Mouse (Mus musculus): ENCODE data around the gene Pif1. TPM values are rescaled to one million over a fixed set of nuclear protein-coding genes. Genes with fewer than 3 reads are reported as not detected.

Pif1 gene
- polyA plus RNA-seq, 1 experiment from 2014 or later: 15.8 TPM

DNA sequence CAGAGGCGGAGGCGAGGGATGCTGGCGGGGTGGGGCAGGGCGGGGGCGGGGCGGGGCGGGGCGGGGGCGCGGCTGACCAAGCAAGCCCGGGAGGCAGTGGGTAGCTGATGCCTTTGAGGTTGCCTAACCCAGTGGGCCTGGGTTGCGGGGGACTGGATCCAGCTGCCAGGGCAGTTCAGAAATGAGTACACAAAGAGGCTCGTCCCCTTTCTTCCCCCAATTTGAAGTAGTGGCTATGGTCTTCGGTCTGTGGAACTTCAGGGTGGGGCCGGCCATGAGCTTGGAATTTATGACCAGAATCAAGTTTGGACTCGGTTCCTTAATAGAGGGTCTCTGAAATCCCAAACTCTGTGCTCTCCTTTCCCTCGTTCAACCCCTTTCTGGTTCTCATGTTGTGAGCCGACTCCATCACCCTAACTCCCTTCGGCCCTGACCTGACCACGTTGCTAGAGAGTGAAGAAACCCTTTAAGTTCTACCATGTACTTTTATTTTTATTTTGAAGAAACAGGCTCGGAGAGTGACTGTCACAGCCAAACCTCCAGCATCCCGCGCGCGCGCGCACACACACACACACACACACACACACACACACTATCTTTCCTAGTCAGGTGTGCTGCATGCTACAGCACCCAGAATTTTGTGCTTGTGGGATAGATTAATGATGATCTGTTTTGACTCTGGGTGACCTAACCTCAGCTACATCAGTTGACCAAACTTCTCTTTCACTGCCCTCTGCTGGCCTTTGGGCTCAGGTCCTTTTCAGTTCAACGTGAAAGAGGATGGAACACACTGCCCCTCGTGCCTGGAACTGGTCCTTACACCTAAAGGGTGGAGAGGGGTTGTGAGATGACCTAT, 6.3 kb upstream of the Pif1 start:
- Histone ChIP-seq H3K4me1 (peaks cover 16% of the 10 kb centered on the region), H3K36me3 (no peaks in the 10 kb centered on the region), H3K9ac (peak overlapping the region; percentile 42; the same call in 1 of the 2 replicates), H3K4me2 (replicated peaks) (peak overlapping the region; percentile 68), H3K9me3 (no peaks in the 10 kb centered on the region), H3K27me3 (replicated peaks) (no peaks in the 10 kb centered on the region), H3K27ac (peak overlapping the region; percentile 50; the same call in 1 of the 2 replicates), H3K4me3 (peak overlapping the region; percentile 61)
- peak; percentile 80 for ATAC-seq (ENCODE audit: low FRiP score, low read depth)
- 11% methylated on average over 18 of the region's 29 CpGs for WGBS

DNA sequence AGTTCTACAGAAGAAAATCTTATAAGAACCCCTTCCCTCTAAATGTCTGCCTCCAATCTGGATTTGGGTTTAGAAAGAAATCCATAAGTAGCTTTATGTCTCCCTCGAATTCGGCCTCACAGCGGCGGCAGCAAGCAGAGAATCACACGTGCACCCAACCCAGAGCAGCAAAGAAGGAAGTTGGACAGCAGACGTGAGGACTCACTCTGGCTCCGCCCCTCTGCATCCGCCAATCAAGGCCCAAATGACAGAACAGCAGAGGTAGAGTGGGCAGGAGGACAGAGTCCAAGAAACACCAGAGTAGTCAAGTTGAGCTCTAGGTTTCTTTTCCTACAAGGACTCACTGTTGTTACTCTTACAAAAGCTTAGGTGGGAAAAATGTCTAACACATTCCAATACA, 3.9 kb upstream of the Pif1 start:
- Histone ChIP-seq H3K9me3 (no peaks in the 10 kb centered on the region), H3K4me1 (peaks cover 20% of the 10 kb centered on the region), H3K36me3 (no peaks in the 10 kb centered on the region), H3K9ac (no peak overlapping the region), H3K27me3 (replicated peaks) (no peaks in the 10 kb centered on the region), H3K4me3 (no peak overlapping the region), H3K27ac (no peak overlapping the region), H3K4me2 (replicated peaks) (no peak overlapping the region)
- no peak for ATAC-seq (ENCODE audit: low FRiP score, low read depth)
- WGBS: 40% methylated on average over 8 of the region's 8 CpGs

DNA sequence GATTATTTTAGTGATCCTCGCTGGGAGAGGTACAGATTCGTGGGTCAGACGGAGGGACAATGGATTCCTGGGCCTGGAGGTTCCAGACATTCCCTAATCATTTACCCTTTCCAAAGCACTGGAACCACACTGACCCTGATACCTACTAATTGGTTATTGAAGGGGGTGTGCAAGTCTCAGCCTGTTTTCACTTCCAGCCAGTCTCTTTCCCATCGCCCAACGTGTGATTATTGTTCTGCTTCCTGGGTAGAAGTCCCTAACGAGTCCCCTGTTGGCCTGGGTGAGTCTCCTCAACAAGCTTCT, 261 bp downstream of the Pif1 start:
- H3K9me3 ChIP-seq: no peaks in the 10 kb centered on the region
- H3K36me3 ChIP-seq: peaks cover 13% of the 10 kb centered on the region
- peak overlapping the region; percentile 72 for H3K9ac ChIP-seq
- no peak overlapping the region for H3K27ac ChIP-seq
- no peak for ATAC-seq (ENCODE audit: low FRiP score, low read depth)
- peak overlapping the region; percentile 100 for H3K4me2 ChIP-seq (replicated peaks)
- 2% methylated on average over 6 of the region's 6 CpGs for WGBS
- H3K4me3 ChIP-seq: peak overlapping the region; percentile 60
- H3K4me1 ChIP-seq: peaks cover 28% of the 10 kb centered on the region
- H3K27me3 ChIP-seq (replicated peaks): no peaks in the 10 kb centered on the region

DNA sequence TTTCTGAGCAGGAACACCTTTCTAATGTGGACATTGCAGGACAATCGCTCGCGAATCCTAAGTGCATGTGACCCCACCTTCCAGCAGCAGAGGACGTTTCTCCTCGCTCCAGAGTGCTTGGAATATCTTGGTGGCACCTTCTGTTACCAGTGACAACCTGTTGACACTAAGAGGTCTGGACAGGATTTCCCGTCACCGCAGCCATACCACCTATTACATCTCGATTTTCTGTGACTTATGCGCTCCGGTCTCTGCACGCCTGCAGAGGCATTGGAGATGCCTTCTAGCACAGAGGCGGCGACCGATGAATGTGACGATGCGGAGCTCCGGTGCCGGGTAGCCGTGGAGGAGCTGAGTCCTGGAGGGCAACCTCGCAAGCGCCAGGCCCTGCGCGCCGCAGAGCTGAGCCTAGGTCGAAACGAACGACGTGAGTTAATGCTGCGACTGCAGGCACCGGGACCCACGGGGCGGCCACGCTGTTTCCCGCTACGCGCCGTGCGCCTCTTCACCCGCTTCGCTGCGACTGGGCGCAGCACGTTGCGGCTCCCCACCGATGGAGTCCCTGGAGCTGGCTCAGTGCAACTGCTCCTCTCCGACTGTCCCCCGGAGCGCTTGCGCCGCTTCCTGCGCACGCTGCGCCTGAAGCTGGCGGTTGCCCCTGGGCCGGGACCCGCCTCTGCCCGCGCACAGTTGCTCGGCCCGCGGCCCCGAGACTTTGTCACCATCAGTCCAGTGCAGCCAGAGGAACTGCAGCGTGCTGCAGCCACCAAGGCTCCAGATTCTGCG, 806 bp downstream of the Pif1 start:
- H3K4me3 ChIP-seq: peak overlapping the region; percentile 60
- peaks cover 18% of the 10 kb centered on the region for H3K36me3 ChIP-seq
- under 1% methylated on average over 64 of the region's 64 CpGs for WGBS
- peak overlapping the region; percentile 100 for H3K4me2 ChIP-seq (replicated peaks)
- peaks cover 28% of the 10 kb centered on the region for H3K4me1 ChIP-seq
- peak overlapping the region; percentile 72 for H3K9ac ChIP-seq
- H3K27me3 ChIP-seq (replicated peaks): no peaks in the 10 kb centered on the region
- ATAC-seq (ENCODE audit: low FRiP score, low read depth): peak; percentile 31
- no peaks in the 10 kb centered on the region for H3K9me3 ChIP-seq
- H3K27ac ChIP-seq: no peak overlapping the region

DNA sequence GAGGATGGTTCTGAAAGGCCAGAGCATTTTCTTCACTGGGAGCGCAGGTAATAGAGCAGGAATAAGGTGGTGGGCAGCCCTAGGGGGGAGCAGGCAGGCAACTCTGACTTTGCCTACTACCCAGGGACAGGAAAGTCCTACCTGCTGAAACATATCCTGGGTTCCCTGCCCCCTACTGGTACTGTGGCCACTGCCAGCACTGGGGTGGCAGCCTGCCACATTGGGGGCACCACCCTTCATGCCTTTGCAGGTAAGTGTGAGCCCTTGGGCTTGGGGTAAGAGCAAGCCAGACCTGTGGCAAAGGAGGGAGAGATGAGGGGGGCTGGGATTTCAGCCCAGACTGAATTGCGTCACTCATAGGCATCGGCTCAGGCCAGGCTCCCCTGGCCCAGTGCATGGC, 2.1 kb downstream of the Pif1 start:
- WGBS: 97% methylated on average over 3 of the region's 3 CpGs
- H3K9ac ChIP-seq: peak overlapping the region; percentile 72

DNA sequence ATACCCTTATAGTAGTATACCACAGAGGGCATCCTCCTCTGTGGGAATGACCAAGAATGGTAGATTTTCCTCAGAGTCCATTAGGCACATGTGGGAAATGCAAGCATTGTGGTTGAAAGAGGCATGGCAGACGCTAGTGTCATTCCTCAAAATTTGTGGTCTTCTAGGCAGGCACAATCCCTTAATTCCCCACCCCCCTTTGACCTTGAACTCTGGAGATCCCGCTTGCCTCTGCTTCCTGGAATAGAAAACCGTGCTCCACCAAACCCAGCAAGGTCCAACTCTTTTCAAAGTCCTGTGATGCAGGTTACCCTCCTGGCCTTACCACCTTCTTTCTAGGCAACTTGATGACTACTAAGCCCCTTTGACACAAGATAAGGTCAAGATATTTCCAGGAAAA, 5.8 kb downstream of the Pif1 start:
- WGBS: 98% methylated on average over 3 of the region's 3 CpGs
- no peaks in the 10 kb centered on the region for H3K27me3 ChIP-seq (replicated peaks)
- no peak overlapping the region for H3K9ac ChIP-seq
- H3K27ac ChIP-seq: no peak overlapping the region
- ATAC-seq (ENCODE audit: low FRiP score, low read depth): no peak
- no peaks in the 10 kb centered on the region for H3K9me3 ChIP-seq
- peaks cover 22% of the 10 kb centered on the region for H3K4me1 ChIP-seq
- H3K36me3 ChIP-seq: peaks cover 43% of the 10 kb centered on the region
- H3K4me2 ChIP-seq (replicated peaks): no peak overlapping the region
- H3K4me3 ChIP-seq: no peak overlapping the region

More for the DNA sequence above, 2.1 kb downstream of the Pif1 start:
- Histone ChIP-seq H3K36me3 (peaks cover 30% of the 10 kb centered on the region), H3K27ac (no peak overlapping the region), H3K4me2 (replicated peaks) (peak overlapping the region; percentile 100), H3K27me3 (replicated peaks) (no peaks in the 10 kb centered on the region), H3K4me3 (peak overlapping the region; percentile 60), H3K4me1 (peaks cover 28% of the 10 kb centered on the region), H3K9me3 (no peaks in the 10 kb centered on the region)
- no peak for ATAC-seq (ENCODE audit: low FRiP score, low read depth)

DNA sequence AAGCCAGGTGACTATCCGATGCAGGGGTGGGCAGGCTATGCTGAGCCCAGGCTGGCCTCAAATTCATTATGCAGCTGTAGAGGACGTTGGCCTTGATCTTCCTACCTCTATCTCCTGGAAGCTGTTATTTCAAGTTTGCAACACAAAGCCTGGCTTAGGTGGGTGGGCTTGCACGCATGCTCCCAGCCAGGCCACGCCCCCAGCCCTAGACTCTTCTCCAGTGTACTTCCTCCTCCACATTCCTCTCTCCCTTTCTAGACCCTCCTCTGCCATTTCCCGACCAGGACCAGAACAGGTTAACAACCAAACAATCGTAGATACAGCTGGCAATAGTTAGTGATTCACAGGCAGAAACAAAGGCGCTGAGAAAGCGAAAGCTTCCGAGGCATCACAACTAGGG, 6.6 kb downstream of the Pif1 start:
- no peaks in the 10 kb centered on the region for H3K27me3 ChIP-seq (replicated peaks)
- peaks cover 14% of the 10 kb centered on the region for H3K4me1 ChIP-seq
- H3K36me3 ChIP-seq: peaks cover 43% of the 10 kb centered on the region
- WGBS: 83% methylated on average over 9 of the region's 9 CpGs
- H3K4me2 ChIP-seq (replicated peaks): no peak overlapping the region
- no peak overlapping the region for H3K9ac ChIP-seq
- H3K4me3 ChIP-seq: no peak overlapping the region
- no peak for ATAC-seq (ENCODE audit: low FRiP score, low read depth)
- H3K27ac ChIP-seq: no peak overlapping the region
- H3K9me3 ChIP-seq: no peaks in the 10 kb centered on the region

DNA sequence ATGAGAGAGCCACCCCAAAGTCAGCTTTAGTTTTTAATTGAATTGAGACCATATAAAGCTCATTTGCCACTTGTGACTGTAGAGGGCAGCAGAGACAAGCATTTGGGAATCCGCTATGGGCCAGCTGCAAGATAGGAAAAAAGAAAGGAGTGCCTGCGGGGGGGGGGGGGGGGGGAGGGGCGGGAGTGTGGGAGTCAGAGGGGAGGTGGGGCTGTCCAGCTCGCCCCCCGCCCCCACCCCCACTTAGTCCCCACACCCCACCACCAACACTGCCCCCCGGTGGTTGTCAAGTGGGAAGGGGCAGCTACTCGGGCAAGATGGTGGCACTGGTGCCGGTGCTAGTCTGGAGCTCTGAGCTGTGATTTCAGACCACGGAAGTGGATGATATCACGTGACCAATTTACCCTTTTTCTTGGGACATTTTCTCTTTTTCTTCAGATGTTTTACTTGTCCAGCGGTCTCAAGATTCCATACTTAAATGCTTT, 11.8 kb downstream of the Pif1 start:
- H3K27ac ChIP-seq: no peak overlapping the region
- 58% methylated on average over 7 of the region's 11 CpGs for WGBS
- no peak for ATAC-seq (ENCODE audit: low FRiP score, low read depth)
- H3K4me2 ChIP-seq (replicated peaks): no peak overlapping the region
- no peaks in the 10 kb centered on the region for H3K27me3 ChIP-seq (replicated peaks)
- peaks cover 14% of the 10 kb centered on the region for H3K36me3 ChIP-seq
- no peak overlapping the region for H3K4me3 ChIP-seq
- H3K4me1 ChIP-seq: no peaks in the 10 kb centered on the region
- no peak overlapping the region for H3K9ac ChIP-seq
- no peaks in the 10 kb centered on the region for H3K9me3 ChIP-seq

DNA sequence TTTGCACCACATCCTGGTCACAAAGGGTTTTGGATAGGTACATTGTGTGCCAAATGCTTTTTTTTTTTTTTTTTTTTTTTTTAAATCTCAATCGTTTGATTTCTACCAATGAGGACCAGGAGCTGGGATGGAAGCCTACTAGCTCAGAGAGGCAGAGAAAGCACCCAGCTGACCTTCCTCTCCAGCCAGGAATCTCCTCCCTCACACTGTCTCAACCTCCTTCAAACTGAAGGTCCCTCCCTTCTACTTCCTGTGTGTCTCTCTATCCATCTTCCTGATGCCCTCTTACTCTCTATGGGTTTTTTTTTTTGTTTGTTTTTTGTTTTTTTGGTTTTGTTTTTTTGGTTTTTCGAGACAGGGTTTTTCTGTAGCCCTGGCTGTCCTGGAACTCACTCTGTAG, 14.0 kb downstream of the Pif1 start:
- Histone ChIP-seq H3K4me3 (no peak overlapping the region), H3K4me1 (peaks cover 2% of the 10 kb centered on the region; the same call in 1 of the 2 replicates), H3K9me3 (no peaks in the 10 kb centered on the region), H3K27ac (no peak overlapping the region), H3K9ac (no peak overlapping the region), H3K27me3 (replicated peaks) (no peaks in the 10 kb centered on the region), H3K36me3 (no peaks in the 10 kb centered on the region), H3K4me2 (replicated peaks) (no peak overlapping the region)
- ATAC-seq (ENCODE audit: low FRiP score, low read depth): no peak
- 74% methylated on average over 2 of the region's 2 CpGs for WGBS

DNA sequence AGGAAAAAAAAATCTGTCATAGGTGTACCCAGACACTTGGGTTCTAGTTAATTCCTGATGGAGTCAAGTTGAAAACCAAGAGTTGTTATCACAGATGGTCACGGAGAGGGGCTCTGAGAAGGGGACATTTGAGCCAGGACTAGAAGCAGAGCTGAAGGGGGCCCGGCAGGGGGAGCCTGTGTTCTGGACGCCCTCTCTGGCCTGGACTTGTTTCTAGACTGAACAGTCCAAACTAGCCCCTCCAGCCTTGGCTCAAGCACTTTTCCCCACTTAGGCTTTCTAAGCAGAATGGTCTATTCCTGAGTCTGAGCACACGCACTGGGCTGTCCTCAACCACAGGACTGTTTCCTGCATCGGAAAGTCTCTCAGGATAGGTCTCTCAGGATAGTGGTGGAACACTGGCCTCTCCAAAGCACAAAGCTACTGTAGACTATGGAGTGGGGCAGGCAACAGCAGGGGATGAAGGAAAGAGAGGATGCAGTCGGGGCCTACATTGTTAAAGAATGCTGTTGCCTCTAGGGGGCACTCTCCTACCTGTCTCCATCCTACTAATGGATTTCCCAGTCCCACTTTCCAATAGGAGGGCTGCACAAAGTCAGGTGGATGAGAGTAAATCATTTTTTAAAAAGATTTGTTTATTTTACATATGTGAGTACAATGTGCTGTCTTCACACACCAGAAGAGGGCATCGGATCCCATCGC, 16.6 kb downstream of the Pif1 start:
- Histone ChIP-seq H3K4me2 (replicated peaks) (no peak overlapping the region), H3K27me3 (replicated peaks) (peaks cover 4% of the 10 kb centered on the region; the same call in 1 of the 2 replicates), H3K9ac (no peak overlapping the region), H3K9me3 (no peaks in the 10 kb centered on the region), H3K27ac (no peak overlapping the region), H3K4me1 (peaks cover 2% of the 10 kb centered on the region; the same call in 1 of the 2 replicates), H3K36me3 (no peaks in the 10 kb centered on the region), H3K4me3 (no peak overlapping the region)
- ATAC-seq (ENCODE audit: low FRiP score, low read depth): no peak
- 51% methylated on average over 8 of the region's 8 CpGs for WGBS

DNA sequence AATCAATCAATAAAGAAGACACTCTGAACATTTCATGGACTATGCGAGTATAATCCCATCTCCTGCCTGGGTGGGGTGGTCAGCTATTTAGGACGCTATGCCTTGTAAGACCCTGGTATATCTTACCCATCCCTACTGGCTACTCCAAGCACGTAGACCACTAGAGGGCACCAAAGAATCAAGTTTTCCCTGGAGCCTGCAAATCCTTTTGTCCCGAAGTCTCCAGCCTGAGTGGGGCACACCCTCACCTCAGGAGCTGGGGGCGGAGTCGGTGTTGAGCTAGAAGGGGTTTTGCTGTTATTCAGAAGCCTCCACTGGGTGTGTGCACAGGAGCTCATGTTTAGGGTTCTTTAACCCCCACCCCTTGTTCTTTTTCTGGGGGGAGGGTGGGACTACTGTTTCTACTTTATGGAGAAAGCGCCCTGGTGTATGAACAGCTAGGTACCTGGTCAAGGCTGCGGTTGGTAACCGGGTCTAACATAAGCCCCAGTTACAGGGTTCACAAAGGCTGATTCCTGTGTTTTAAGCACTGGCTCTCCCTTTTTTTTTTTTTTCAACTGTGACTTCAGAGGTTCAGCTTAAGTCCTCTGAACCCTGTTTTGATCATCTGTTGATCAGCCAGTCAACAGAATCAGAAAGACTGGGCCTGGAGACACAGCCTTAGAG, 18.6 kb downstream of the Pif1 start:
- WGBS: 9% methylated on average over 9 of the region's 9 CpGs
- H3K9me3 ChIP-seq: no peaks in the 10 kb centered on the region
- H3K27me3 ChIP-seq (replicated peaks): peaks cover 4% of the 10 kb centered on the region; the same call in 1 of the 2 replicates
- ATAC-seq (ENCODE audit: low FRiP score, low read depth): peak; percentile 53
- peak overlapping the region; percentile 47 for H3K4me2 ChIP-seq (replicated peaks)
- 0 out of 2 replicates have a peak overlapping the region, but pooled peaks have one; percentile 33 for H3K9ac ChIP-seq
- no peak overlapping the region for H3K27ac ChIP-seq
- H3K4me3 ChIP-seq: no peak overlapping the region
- H3K4me1 ChIP-seq: peaks cover 2% of the 10 kb centered on the region; the same call in 1 of the 2 replicates
- no peaks in the 10 kb centered on the region for H3K36me3 ChIP-seq

Data from neural tube, embryonic 12.5 days (tissue).